Mouse (Mus musculus) kidney, embryonic 16.5 days (tissue): ENCODE data around the gene Plcb1. TPM values are rescaled to one million over a fixed set of nuclear protein-coding genes. Genes with fewer than 3 reads are reported as not detected.
A peak's percentile ranks its signal among the peaks of the same experiment; 100 is the strongest.

ENCODE experiments used
- ATAC-seq: fragments of 200-750 bp; cut with Nextera tagmentation; 2 replicates; pipeline ENCODE4 v1.8.0; 2017; ENCODE audit warnings: moderate TSS enrichment; ENCODE audit not compliant: low FRiP score, low TSS enrichment
- H3K27ac ChIP-seq: fragments of 300-500 bp; sonication (generic); 2 replicates; pipeline ENCODE4 v1.5.1; 2014; ENCODE audit warnings: low read length
- H3K27me3 ChIP-seq: fragments of 300-500 bp; sonication (generic); 2 replicates; pipeline ENCODE4 v1.6.1; 2014; ENCODE audit warnings: low read length, control low read depth, mixed read lengths; ENCODE audit not compliant: insufficient read depth
- H3K36me3 ChIP-seq: fragments of 300-500 bp; sonication (generic); 2 replicates; pipeline ENCODE4 v1.6.1; 2014; ENCODE audit warnings: low read length, control low read depth, mixed read lengths; ENCODE audit not compliant: insufficient read depth
- H3K4me1 ChIP-seq: fragments of 300-500 bp; sonication (generic); 2 replicates; pipeline ENCODE4 v1.6.1; 2014; ENCODE audit warnings: low read length, control low read depth, mixed read lengths; ENCODE audit not compliant: insufficient read depth
- H3K4me2 ChIP-seq: fragments of 300-500 bp; sonication (generic); replicated peaks from 2 replicates; pipeline ENCODE4 v1.6.1; 2014; ENCODE audit warnings: low read depth, low read length
- H3K4me3 ChIP-seq: fragments of 300-500 bp; sonication (generic); 2 replicates; pipeline ENCODE4 v1.5.1; 2014; ENCODE audit warnings: mild to moderate bottlenecking, low read length
- H3K9ac ChIP-seq: fragments of 300-500 bp; sonication (generic); replicated peaks from 2 replicates; pipeline ENCODE4 v1.6.1; 2014; ENCODE audit warnings: low read length
- H3K9me3 ChIP-seq: fragments of 300-500 bp; sonication (generic); 2 replicates; pipeline ENCODE4 v1.6.1; 2016; ENCODE audit warnings: low read length, control low read depth
- WGBS: fragments of 180-500 bp; shearing (Covaris S2); extraction: QIAGEN DNeasy Blood & Tissue Kit; methylation state at CpG from one replicate; pipeline ENCODE4 v1.1.7; 2014; 5-methylcytosine and 5-hydroxymethylcytosine counted together
- polyA plus RNA-seq: library from polyadenylated mRNA; unstranded; fragments of >200 nt; fragmentation: Nextera tagmentation; extraction: Ambion mirVana; gene quantifications from 2 replicates; pipeline ENCODE4 v1.2.1, GENCODE M21; 2015

Gene Plcb1
- polyA plus RNA-seq, 1 experiment from 2014 or later, result 20.3 TPM

- Histone ChIP-seq H3K27me3 (no peaks in the 10 kb centered on the region), H3K4me2 (no peak overlapping the region), H3K4me3 (no peak overlapping the region), H3K27ac (no peak overlapping the region), H3K9me3 (no peaks in the 10 kb centered on the region), H3K36me3 (no peaks in the 10 kb centered on the region), H3K9ac (no peak overlapping the region), H3K4me1 (0 out of 2 replicates have a peak, but pooled peaks cover 6% of the 10 kb centered on the region)
- ATAC-seq, result no peak
- 85% methylated on average over 1 of the region's 1 CpGs for WGBS
Measured at GRCm38 (mm10) chr2:135242662-135243316, 456.9 kb downstream of the Plcb1 start.

GRCm38 (mm10) chr2:135243764-135244163 lies 457.9 kb downstream of the Plcb1 start:
- Histone ChIP-seq H3K27me3 (no peaks in the 10 kb centered on the region), H3K4me2 (no peak overlapping the region), H3K36me3 (no peaks in the 10 kb centered on the region), H3K9me3 (no peaks in the 10 kb centered on the region), H3K4me1 (0 out of 2 replicates have a peak, but pooled peaks cover 6% of the 10 kb centered on the region), H3K27ac (no peak overlapping the region), H3K9ac (no peak overlapping the region), H3K4me3 (no peak overlapping the region)
- ATAC-seq, result 0 out of 2 replicates have a peak, but pooled peaks have one; percentile 71
- 15% methylated on average over 4 of the region's 4 CpGs for WGBS

- no peaks in the 10 kb centered on the region for H3K36me3 ChIP-seq
- 67% methylated on average over 2 of the region's 2 CpGs for WGBS
- H3K27ac ChIP-seq, result no peak overlapping the region
- H3K4me1 ChIP-seq, result no peaks in the 10 kb centered on the region
- no peak overlapping the region for H3K4me3 ChIP-seq
- no peaks in the 10 kb centered on the region for H3K27me3 ChIP-seq
- no peak overlapping the region for H3K4me2 ChIP-seq
- no peak for ATAC-seq
- H3K9ac ChIP-seq, result no peak overlapping the region
- H3K9me3 ChIP-seq, result no peaks in the 10 kb centered on the region
Measured at GRCm38 (mm10) chr2:135249925-135250324, 464.1 kb downstream of the Plcb1 start.

GRCm38 (mm10) chr2:135251821-135252315 lies 466.0 kb downstream of the Plcb1 start:
- H3K4me2 ChIP-seq, result no peak overlapping the region
- no peak overlapping the region for H3K27ac ChIP-seq
- no peaks in the 10 kb centered on the region for H3K36me3 ChIP-seq
- no peaks in the 10 kb centered on the region for H3K9me3 ChIP-seq
- H3K4me3 ChIP-seq, result no peak overlapping the region
- 89% methylated on average over 3 of the region's 3 CpGs for WGBS
- no peak for ATAC-seq
- no peaks in the 10 kb centered on the region for H3K4me1 ChIP-seq
- H3K27me3 ChIP-seq, result no peaks in the 10 kb centered on the region
- H3K9ac ChIP-seq, result no peak overlapping the region

GRCm38 (mm10) chr2:135259136-135259535 lies 473.3 kb downstream of the Plcb1 start:
- Histone ChIP-seq H3K9me3 (no peaks in the 10 kb centered on the region), H3K4me1 (no peaks in the 10 kb centered on the region), H3K9ac (no peak overlapping the region), H3K4me2 (no peak overlapping the region), H3K4me3 (no peak overlapping the region), H3K27me3 (no peaks in the 10 kb centered on the region), H3K27ac (no peak overlapping the region), H3K36me3 (no peaks in the 10 kb centered on the region)
- WGBS, result 67% methylated on average over 3 of the region's 3 CpGs
- peak; percentile 65; the same call in 1 of the 2 replicates for ATAC-seq

GRCm38 (mm10) chr2:135263943-135264342 lies 478.1 kb downstream of the Plcb1 start:
- ATAC-seq, result no peak
- WGBS, result 79% methylated on average over 2 of the region's 2 CpGs

GRCm38 (mm10) chr2:135274949-135275348 lies 489.1 kb downstream of the Plcb1 start:
- no peaks in the 10 kb centered on the region for H3K27me3 ChIP-seq
- 62% methylated on average over 5 of the region's 5 CpGs for WGBS
- H3K36me3 ChIP-seq, result no peaks in the 10 kb centered on the region
- H3K9ac ChIP-seq, result no peak overlapping the region
- H3K4me2 ChIP-seq, result no peak overlapping the region
- H3K4me1 ChIP-seq, result no peaks in the 10 kb centered on the region; the same call in 1 of the 2 replicates
- H3K27ac ChIP-seq, result no peak overlapping the region
- H3K4me3 ChIP-seq, result no peak overlapping the region
- no peak for ATAC-seq
- H3K9me3 ChIP-seq, result no peaks in the 10 kb centered on the region

More at GRCm38 (mm10) chr2:135263943-135264342, 478.1 kb downstream of the Plcb1 start:
- Histone ChIP-seq H3K4me3 (no peak overlapping the region), H3K4me1 (no peaks in the 10 kb centered on the region), H3K9ac (no peak overlapping the region), H3K4me2 (no peak overlapping the region), H3K36me3 (no peaks in the 10 kb centered on the region), H3K27me3 (no peaks in the 10 kb centered on the region), H3K27ac (no peak overlapping the region), H3K9me3 (no peaks in the 10 kb centered on the region)

- no peak for ATAC-seq
- Histone ChIP-seq H3K4me1 (no peaks in the 10 kb centered on the region; the same call in 1 of the 2 replicates), H3K36me3 (no peaks in the 10 kb centered on the region), H3K4me3 (no peak overlapping the region), H3K9ac (no peak overlapping the region), H3K27me3 (no peaks in the 10 kb centered on the region), H3K9me3 (no peaks in the 10 kb centered on the region), H3K4me2 (no peak overlapping the region), H3K27ac (no peak overlapping the region)
- 39% methylated on average over 3 of the region's 3 CpGs for whole genome bisulfite sequencing
Measured at GRCm38 (mm10) chr2:135278506-135278905, 492.6 kb downstream of the Plcb1 start.

- no peaks in the 10 kb centered on the region for H3K9me3 ChIP-seq
- no peak overlapping the region for H3K9ac ChIP-seq
- no peak overlapping the region for H3K4me3 ChIP-seq
- H3K4me2 ChIP-seq, result no peak overlapping the region
- no peak overlapping the region for H3K27ac ChIP-seq
- 59% methylated on average over 6 of the region's 6 CpGs for WGBS
- no peak for ATAC-seq
- no peaks in the 10 kb centered on the region; the same call in 1 of the 2 replicates for H3K4me1 ChIP-seq
- no peaks in the 10 kb centered on the region for H3K36me3 ChIP-seq
- H3K27me3 ChIP-seq, result no peaks in the 10 kb centered on the region
Measured at GRCm38 (mm10) chr2:135279026-135279425, 493.2 kb downstream of the Plcb1 start.

GRCm38 (mm10) chr2:135283783-135284182 lies 497.9 kb downstream of the Plcb1 start:
- no peak overlapping the region for H3K9ac ChIP-seq
- no peak overlapping the region for H3K4me3 ChIP-seq
- WGBS, result 77% methylated on average over 3 of the region's 3 CpGs
- H3K4me2 ChIP-seq, result no peak overlapping the region
- ATAC-seq, result no peak
- H3K4me1 ChIP-seq, result no peaks in the 10 kb centered on the region
- no peaks in the 10 kb centered on the region for H3K36me3 ChIP-seq
- no peak overlapping the region for H3K27ac ChIP-seq
- no peaks in the 10 kb centered on the region for H3K27me3 ChIP-seq
- no peaks in the 10 kb centered on the region for H3K9me3 ChIP-seq
